Mouse (Mus musculus) liver, adult (tissue): ENCODE results near the gene B230104I21Rik.

ENCODE experiments used
- GATA4 ChIP-seq: IDR thresholded peaks from 2 replicates; pipeline ENCODE4 v1.6.1; 2014; ENCODE audit warnings: mild to moderate bottlenecking, low read length; ENCODE audit not compliant: insufficient replicate concordance

Gene B230104I21Rik

GRCm38 (mm10) chr4:154370841-154371240, 34.9 kb downstream of the B230104I21Rik start:
- TF ChIP-seq GATA4: no peak

GRCm38 (mm10) chr4:154371542-154372247, 35.8 kb downstream of the B230104I21Rik start:
- TF ChIP-seq GATA4: no peak

GRCm38 (mm10) chr4:154375939-154376625, 40.2 kb downstream of the B230104I21Rik start:
- no peak for TF ChIP-seq GATA4

GRCm38 (mm10) chr4:154378876-154379275, 42.9 kb downstream of the B230104I21Rik start:
- no peak for TF ChIP-seq GATA4

GRCm38 (mm10) chr4:154385208-154385607, 49.3 kb downstream of the B230104I21Rik start:
- no peak for TF ChIP-seq GATA4

- TF ChIP-seq GATA4: no peak
Measured at GRCm38 (mm10) chr4:154385918-154386317, 50.0 kb downstream of the B230104I21Rik start.

GRCm38 (mm10) chr4:154386810-154387209, 50.9 kb downstream of the B230104I21Rik start:
- TF ChIP-seq GATA4: no peak

- TF ChIP-seq GATA4: no peak
Measured at GRCm38 (mm10) chr4:154389641-154390040, 53.7 kb downstream of the B230104I21Rik start.

GRCm38 (mm10) chr4:154390333-154391080, 54.6 kb downstream of the B230104I21Rik start:
- TF ChIP-seq GATA4: no peak

GRCm38 (mm10) chr4:154392641-154393040, 56.7 kb downstream of the B230104I21Rik start:
- no peak for TF ChIP-seq GATA4

GRCm38 (mm10) chr4:154393196-154394122, 57.5 kb downstream of the B230104I21Rik start:
- TF ChIP-seq GATA4: no peak

GRCm38 (mm10) chr4:154394123-154394722, 58.3 kb downstream of the B230104I21Rik start:
- no peak for TF ChIP-seq GATA4

- TF ChIP-seq GATA4: no peak
Measured at GRCm38 (mm10) chr4:154396652-154397301, 60.9 kb downstream of the B230104I21Rik start.
